Mouse (Mus musculus): Measurements from ENCODE around the gene Tnni2.
A peak's percentile ranks its signal among the peaks of the same experiment; 100 is the strongest.

Gene Tnni2

DNA sequence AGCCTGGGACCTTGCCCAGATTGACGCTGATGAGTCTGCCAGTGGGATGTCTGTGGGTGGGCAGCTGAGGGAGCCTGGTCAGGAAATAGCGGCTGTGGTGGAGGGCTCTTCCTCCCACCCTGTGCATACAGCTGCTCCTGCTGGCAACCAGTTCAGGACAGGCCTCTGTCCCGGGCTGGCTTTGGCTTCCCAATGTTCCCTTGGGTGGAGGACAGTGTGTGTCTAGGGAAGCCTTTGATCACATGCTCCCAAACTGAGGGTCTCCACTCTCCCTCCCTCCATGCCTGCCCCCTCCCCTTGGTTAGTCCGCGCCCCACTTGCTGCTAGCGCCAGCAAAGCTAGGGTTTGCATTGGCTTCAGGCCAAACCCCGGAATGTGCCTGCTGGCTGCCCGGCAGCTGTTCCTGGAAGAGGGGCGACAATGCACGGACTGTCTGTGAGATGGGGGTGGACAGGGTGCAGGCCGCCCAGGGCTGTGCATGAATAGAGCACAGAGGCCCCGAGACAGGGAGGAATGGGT is 11.4 kb upstream of the Tnni2 start:
- no peak for DNase-seq

DNA sequence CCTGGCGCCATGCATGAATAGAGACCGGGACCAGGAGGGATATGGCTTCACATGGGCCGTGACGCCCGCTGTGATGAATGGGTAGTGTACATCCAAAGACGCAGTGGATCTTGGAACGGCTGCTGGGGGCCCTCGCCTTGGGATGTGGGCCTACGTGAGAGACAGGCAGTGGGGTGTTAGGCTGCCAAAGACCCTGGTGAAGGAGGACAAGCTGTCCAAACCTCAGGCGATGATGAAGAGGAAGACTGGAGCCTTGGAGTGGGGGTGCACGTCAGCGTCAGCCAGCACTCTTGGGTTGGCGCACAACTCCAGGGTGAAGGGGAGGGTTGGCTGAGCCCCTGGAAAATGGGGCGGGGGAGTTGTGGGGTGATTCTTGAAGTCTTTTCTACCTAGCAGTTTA is 10.5 kb upstream of the Tnni2 start:
- DNase-seq: no peak

DNA sequence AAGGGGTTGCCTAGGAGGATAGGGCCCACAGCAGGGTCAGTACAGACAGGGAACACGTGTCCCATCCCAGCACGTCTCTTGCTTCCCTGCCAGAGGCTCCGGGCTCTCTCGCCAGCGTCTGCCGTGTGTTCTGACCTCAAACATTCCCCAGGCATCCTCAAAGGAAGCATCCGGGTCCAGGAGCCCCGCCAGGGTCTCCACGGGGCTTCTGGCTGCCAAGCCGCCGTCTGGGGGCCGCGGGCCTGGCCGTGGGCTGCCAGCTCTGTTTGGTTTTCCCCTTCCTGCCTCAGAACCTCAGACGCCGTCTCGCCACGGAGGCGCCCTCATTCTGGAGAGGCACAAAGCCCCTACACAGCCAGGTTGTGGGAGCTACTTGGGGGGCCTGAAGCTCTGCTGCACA is 8.0 kb upstream of the Tnni2 start:
- DNase-seq: no peak

DNA sequence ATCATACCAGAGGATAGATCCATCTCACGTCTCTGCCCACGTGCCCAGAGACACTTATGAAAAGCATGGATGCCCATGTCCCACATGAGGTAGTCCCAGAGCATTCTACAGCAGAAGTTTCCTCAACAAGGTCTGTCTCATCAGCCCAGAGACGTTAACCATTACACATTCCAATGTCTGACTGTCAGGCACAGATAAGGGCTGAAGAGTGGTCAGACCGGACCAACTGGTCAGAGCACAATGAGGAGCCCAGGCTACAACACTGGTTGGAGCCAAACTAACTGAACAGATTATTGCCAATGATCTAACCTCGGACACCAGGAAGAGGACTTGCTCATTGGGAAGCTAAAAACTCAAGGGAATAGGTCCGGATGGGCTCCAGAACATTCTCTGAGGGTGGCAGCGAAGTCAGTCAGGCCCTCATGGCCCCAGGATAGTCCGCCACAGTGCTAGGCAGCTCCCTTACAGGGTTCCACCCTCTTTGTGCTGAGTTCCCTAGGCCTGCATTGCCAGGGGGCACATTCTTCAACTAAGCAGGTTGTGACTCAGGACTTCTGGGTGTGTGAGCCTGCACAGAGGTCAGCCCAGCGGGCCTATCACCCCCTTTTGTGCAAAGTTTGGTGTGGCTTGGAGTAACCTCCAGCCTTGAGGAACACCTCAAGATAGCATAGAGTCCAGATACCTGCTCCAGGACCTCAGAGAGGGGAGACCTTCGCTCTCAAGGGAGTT is 7.3 kb upstream of the Tnni2 start, which contains the start of gene Syt8:
Syt8 (plus strand) TSS at position 714 of the 729 bp plus-strand sequence.
- DNase-seq: no peak

- peak in 1 of 2 experiments; percentile 60 for DNase-seq
These were observed 6.1 kb upstream of the Tnni2 start for GRCm38 (mm10) chr7:142435524-142435923.

- DNase-seq: no peak
These were observed 4.3 kb upstream of the Tnni2 start for GRCm38 (mm10) chr7:142437324-142437723.

GRCm38 (mm10) chr7:142439966-142440365 is 1.6 kb upstream of the Tnni2 start:
- DNase-seq: no peak

DNA sequence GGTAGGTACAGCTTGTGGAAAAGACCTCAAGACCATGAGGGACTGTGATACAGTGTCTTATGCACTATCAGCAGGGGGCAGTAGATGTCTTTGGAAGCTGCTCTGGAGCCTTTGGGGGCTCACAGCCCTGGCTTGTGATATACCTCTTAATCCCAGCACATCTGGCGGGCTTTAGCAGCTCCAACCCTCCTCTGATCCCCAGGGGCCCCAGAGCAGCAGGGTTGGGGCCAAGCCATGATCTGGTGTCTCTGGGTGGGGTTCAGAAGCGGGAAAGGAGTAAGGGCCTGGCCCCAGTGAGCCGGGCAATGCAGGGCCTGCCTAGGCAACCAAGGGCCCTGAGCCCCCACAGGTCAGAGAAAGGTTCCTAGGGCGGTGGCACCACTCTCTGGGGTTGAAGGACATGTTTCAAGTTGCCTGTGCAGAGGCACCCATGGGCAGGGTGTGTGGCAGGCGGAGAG is 922 bp upstream of the Tnni2 start:
- peak in 1 of 2 experiments; percentile 55 for DNase-seq

DNA sequence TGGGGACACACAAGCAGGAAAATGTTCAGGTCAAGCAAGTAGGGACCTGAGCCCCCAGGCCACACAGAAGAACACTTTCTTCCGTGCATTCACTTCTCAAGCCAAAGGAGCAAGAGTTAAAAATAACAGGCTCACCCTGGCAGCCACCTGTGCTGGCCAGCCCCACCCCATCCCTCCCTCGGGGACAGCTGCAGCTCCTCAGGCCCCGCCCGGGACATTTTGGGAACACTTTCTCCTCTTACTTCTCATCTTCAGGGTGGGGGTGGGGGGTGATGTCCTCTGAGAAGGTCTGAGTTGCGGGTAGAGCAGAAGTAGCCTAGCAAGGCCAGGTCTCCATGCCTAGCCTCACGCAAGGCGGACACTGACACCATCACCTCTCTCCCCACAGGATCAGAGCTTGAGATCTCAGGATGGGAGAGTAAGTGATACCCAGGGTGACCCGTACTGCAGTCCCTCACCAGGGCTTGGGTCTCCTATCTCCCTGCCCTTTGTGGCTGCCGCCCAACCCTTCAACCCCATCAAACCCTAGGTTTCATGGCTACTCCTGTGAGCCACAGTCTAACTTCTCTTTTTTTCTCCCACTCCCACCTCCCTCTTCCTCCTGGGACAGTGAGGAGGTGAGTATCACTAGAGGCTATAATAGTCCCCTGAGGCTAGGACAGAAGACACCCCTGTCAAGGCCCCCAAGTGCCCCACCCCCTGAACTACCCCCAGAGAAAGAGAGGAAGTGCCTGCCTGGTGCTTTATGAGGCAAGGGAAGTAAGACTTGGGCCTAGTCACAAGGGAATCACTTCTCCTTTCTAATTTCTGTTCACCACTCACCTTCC is 686 bp downstream of the Tnni2 start:
- DNase-seq: peak; percentile 44 to 49

GRCm38 (mm10) chr7:142442908-142443420 is 1.4 kb downstream of the Tnni2 start:
- no peak for DNase-seq

GRCm38 (mm10) chr7:142443474-142443873 is 1.9 kb downstream of the Tnni2 start:
- no peak for DNase-seq

DNA sequence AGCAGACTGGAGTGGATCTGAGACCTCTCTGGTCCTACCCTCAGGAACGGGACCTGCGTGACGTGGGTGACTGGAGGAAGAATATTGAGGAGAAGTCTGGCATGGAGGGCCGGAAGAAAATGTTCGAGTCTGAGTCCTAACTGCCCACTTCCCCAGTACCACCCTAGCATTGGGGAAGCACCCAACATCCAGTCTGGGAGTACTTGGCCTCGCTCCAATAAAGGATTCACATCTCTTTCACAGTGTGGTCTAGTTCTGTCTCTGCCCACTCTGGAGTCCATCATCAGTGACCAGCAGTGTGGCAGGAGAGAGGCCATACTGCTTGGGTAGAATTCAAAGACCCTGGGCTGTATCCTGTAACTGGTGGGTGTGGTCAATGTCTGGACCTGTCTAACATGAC is 2.6 kb downstream of the Tnni2 start:
- DNase-seq: no peak

DNA sequence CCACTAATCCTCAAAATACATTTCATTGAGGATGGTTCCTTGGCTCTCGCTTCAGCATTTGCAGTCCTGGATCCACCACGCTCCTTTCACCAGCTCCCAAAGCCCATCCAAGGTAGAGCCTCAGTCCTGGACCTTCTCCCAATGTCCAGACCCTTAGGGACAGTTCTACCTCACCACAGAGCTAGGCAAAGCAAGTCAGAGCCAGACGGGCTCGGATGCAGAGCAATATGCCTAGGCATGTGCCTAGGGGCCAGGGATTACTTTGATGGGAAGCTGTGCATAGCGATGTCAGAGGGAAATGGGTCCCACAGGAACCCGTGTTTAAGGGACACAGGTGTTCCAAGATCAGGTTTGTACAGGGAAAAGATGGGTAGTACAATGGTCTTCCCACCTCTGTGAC is 3.7 kb downstream of the Tnni2 start:
- no peak for DNase-seq

- DNase-seq: no peak
These were observed 4.7 kb downstream of the Tnni2 start for GRCm38 (mm10) chr7:142446264-142446663.

DNA sequence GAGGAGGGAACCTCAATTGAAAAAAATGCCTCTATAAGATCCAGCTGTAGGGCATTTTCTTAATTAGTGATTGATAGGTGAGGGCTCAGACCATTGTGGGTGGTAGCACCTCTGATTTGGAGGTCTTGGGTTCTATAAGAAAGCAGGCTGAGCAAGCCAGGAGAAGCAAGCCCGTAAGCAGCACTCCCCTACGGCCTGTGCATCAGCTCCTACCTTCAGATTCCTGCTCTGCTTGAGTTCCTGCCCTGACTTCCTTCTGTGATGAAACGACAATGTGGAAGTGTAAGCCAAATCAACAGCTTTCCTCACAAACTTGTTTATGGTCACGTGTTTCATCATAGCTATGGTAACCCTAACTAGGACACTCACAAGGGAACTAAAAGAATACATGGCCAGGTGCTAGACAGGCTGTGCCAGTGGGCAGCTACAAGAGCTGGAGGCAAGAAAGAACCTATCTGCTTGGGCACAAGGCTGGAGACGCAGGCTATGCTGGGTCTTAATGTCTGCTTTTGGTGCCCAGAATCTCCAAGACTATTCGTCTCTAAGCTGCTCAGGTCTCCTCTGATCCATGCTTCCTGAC is 7.5 kb downstream of the Tnni2 start:
- DNase-seq: no peak

GRCm38 (mm10) chr7:142454706-142455105 is 13.1 kb downstream of the Tnni2 start:
- DNase-seq: no peak

- DNase-seq: no peak
These were observed 13.6 kb downstream of the Tnni2 start for GRCm38 (mm10) chr7:142455251-142455650.

DNA sequence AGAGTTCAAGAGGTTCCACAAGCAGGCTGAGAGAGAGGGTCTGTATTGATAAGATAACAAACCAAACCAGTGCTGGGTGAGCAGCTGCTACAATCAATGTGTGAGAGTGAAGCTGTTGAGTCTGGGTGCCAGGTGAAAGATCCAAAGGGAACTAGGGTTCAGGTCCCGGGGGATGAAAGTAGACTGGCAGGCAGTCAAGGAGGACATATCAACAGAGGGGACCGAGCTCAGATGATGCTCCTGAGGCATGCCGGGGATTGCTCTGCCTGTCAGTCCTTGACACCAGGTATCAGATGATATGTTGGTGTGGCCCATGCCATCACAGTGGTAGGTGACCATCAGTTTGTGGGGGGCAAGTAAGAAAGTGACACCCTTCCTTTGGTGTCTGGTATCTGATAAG is 15.2 kb downstream of the Tnni2 start:
- DNase-seq: peak in 1 of 2 experiments; percentile 4

DNA sequence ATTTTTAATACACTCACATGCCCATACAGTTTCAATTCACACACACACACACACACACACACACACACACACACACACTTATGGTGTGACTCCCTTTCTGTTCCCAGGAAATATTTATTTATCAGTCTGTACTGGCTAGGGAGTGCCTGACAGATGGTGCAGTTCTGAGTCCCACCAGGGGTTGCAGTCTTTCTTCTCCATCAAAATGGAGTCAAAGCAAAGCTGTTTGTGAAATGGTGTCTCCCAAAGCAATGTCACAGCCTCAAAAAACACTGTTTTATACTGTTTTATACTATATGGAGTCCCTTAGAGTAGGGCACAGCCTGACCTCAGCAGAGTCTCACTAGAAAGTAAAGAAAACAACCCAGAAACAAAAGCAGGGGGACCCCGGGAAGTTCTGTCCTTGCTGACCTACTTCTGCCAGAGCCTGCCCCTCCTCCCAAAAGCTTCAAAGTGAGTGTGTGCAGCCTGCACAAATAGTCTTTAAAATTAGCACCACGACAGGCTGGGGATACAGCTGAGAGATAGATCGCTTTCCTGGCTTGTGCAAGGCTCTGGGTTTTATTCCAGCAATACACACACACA is 15.7 kb downstream of the Tnni2 start:
- no peak for DNase-seq

DNA sequence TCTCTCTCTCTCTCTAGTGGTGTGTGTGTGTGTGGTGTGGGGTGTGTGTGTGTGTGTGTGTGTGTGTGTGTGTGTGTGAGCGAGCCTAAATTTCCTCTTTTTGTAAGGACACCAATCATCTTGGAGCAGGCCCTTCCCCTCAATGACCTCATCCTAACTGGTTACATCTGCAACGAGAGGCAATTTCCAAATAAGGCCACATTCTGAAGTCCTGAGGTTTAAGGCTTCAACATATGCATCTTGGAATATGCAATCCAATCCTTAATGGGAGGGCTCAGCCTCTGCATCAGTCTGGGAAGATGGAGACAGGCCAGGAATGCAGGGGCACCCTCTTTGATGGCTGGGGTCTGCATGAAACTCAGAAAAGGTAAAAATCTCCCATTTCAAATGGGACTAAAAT is 16.4 kb downstream of the Tnni2 start:
- DNase-seq: no peak

DNA sequence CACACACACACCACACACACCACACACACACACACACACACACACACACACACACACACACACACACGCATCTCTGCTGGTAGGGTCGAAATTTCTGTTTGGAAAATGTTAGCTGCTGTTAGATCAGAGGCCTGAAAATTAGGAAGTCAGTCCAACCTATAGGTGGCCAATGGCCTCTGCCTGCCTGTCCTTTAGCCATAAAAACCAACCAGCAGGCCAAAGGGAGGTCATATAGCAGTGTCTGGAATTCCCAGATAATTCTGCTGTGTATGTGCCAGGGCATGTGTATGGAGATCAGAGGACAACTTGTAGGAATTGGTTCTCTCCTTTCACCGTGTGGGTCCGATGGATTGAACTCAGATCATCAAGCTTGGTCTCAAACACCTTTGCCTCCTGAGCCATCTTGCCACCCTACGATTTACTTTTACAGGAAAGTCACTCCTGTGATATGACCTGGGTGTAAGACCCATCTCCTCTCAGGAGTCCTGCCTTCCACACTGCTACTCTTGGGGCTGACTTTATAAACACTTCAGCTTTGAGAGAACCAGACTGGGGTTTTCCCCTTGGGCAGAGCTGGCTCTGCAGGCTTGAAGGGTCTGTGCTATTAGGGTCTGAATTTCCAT is 17.2 kb downstream of the Tnni2 start:
- no peak for DNase-seq

- DNase-seq: no peak
These were observed 17.7 kb downstream of the Tnni2 start for GRCm38 (mm10) chr7:142459299-142459691.
